In genomic region chr8:68961981-68962380, GRCm38 (mm10) we compare ENCODE assay signal across 16 mouse cellular contexts.
"Had no signal": no experiment of that assay in that cellular context is flagged by ENCODE, and none has a peak within 500 bp of the region (broad histone marks: within the 10 kb centered on the region; RNA-seq: fewer than 3 reads in every experiment).

No protein-coding gene starts in this region.

- H3K27me3 ChIP-seq: lung, embryonic 15.5 days; midbrain, embryonic 13.5 days; midbrain, embryonic 15.5 days; neural tube, embryonic 12.5 days; stomach, embryonic 15.5 days had no signal

- H3K9me3 ChIP-seq: lung, embryonic 15.5 days; midbrain, embryonic 13.5 days; midbrain, embryonic 15.5 days; neural tube, embryonic 12.5 days; stomach, embryonic 15.5 days had no signal

- H3K27ac ChIP-seq: lung, embryonic 15.5 days; macrophage; midbrain, embryonic 13.5 days; midbrain, embryonic 15.5 days; neural tube, embryonic 12.5 days; stomach, embryonic 15.5 days; stomach, postnatal 0 days had no signal

- DNase-seq: lung, postnatal 14 days; lung, postnatal 36 days; right cerebral cortex, postnatal 14 days; thymus, adult 2 months; thymus, postnatal 25 days; thymus, postnatal 4 days had no signal

- H3K36me3 ChIP-seq: lung, embryonic 15.5 days; midbrain, embryonic 13.5 days; midbrain, embryonic 15.5 days; neural tube, embryonic 12.5 days; stomach, embryonic 15.5 days had no signal

- H3K4me1 ChIP-seq: lung, embryonic 15.5 days; megakaryocyte, embryonic 14.5 days; midbrain, embryonic 13.5 days; midbrain, embryonic 15.5 days; neural tube, embryonic 12.5 days; stomach, embryonic 15.5 days had no signal

- H3K9ac ChIP-seq: lung, embryonic 15.5 days; midbrain, embryonic 13.5 days; midbrain, embryonic 15.5 days; neural tube, embryonic 12.5 days; stomach, embryonic 15.5 days had no signal

- H3K4me3 ChIP-seq: lung, embryonic 15.5 days; megakaryocyte, embryonic 14.5 days; midbrain, embryonic 13.5 days; midbrain, embryonic 15.5 days; neural tube, embryonic 12.5 days; stomach, embryonic 15.5 days had no signal

- H3K4me2 ChIP-seq: lung, embryonic 15.5 days; midbrain, embryonic 11.5 days; midbrain, embryonic 13.5 days; midbrain, embryonic 15.5 days; neural tube, embryonic 12.5 days; stomach, embryonic 15.5 days had no signal

- ATAC-seq: lung, postnatal 0 days; midbrain, embryonic 13.5 days; midbrain, embryonic 15.5 days had no signal
